ENCODE assay signal across 10 mouse cellular contexts in genomic region chr1:50924838-50925355, GRCm38 (mm10). TPM values are rescaled to one million over a fixed set of nuclear protein-coding genes. Genes with fewer than 3 reads are reported as not detected.
A peak's percentile ranks its signal among the peaks of the same experiment; 100 is the strongest.
DNase-seq lines count a peak whose midpoint lies in the region; ATAC-seq and TF ChIP-seq lines count a peak whose summit lies in the region.
"Had no signal": no experiment of that assay in that cellular context is flagged by ENCODE, and none has a peak within 500 bp of the region (broad histone marks: within the 10 kb centered on the region; RNA-seq: fewer than 3 reads in every experiment).

No protein-coding gene starts in this region.

- H3K36me3 ChIP-seq in forebrain, embryonic 11.5 days (ENCODE audit: control insufficient read depth, insufficient read depth, low read length), result no peaks in the 10 kb centered on the region

- H3K27ac ChIP-seq in forebrain, embryonic 11.5 days (ENCODE audit: low read depth, low read length), result no peak overlapping the region
- H3K27ac ChIP-seq in olfactory bulb, adult 2 months (ENCODE audit: insufficient read depth, low read depth, low read length), result peak overlapping the region; percentile 94
- H3K27ac ChIP-seq: heart, adult 2 months; macrophage had no signal

- intact Hi-C loops in gastrocnemius, postnatal 36 days (cut with DNase I), result no loop called here

- peaks cover 8% of the 10 kb centered on the region; the same call in 1 of the 2 replicates for H3K27me3 ChIP-seq in forebrain, embryonic 11.5 days (ENCODE audit: control insufficient read depth, insufficient read depth, low read length)

- H3K9me3 ChIP-seq in forebrain, embryonic 11.5 days (ENCODE audit: control insufficient read depth, low read length), result no peaks in the 10 kb centered on the region

- 0 out of 2 replicates have a peak, but pooled peaks cover 3% of the 10 kb centered on the region for H3K4me1 ChIP-seq in forebrain, embryonic 11.5 days (replicated peaks; ENCODE audit: control insufficient read depth, insufficient read depth, low read length)
- no peaks in the 10 kb centered on the region for H3K4me1 ChIP-seq in olfactory bulb, adult 2 months (ENCODE audit: control insufficient read depth, insufficient read depth, low read length)

- TF ChIP-seq CTCF in olfactory bulb, adult 2 months (IDR thresholded peaks at IDR 0.05; ENCODE audit: insufficient read depth, low read depth, low read length), result no peak

- no peak for ATAC-seq in cerebellum, adult (ENCODE audit: insufficient number of reproducible peaks, low FRiP score, low TSS enrichment)
- no peak for ATAC-seq in forebrain, embryonic 11.5 days (replicated peaks; ENCODE audit: low FRiP score)

- peak overlapping the region; percentile 91; the same call in 1 of the 2 replicates for H3K4me2 ChIP-seq in forebrain, embryonic 11.5 days (ENCODE audit: low read depth, low read length, severe bottlenecking)

- no peak for TF ChIP-seq POLR2A in olfactory bulb, adult 2 months (IDR thresholded peaks at IDR 0.05; ENCODE audit: insufficient read depth, low read depth, low read length)

- H3K4me3 ChIP-seq in forebrain, embryonic 11.5 days (ENCODE audit: low read depth, low read length), result no peak overlapping the region
- peak overlapping the region; percentile 42 for H3K4me3 ChIP-seq in olfactory bulb, adult 2 months (ENCODE audit: insufficient read depth, low read depth, low read length)
- H3K4me3 ChIP-seq: heart, adult 2 months had no signal

- peak; percentile 55 for DNase-seq in cerebellum, adult 11-12 months
- no peak for DNase-seq in forebrain, embryonic 11.5 days (ENCODE audit: low spot score)
- DNase-seq in layer of hippocampus, postnatal 14 days (ENCODE audit: low spot score in 2 of 2), result peak; percentile 30 to 66
- no peak for DNase-seq in ovary, postnatal 36 days (ENCODE audit: low spot score)
- no peak for DNase-seq in B cell, adult 2 months
- no peak for DNase-seq in gastrocnemius, postnatal 36 days
- DNase-seq: heart, adult 2 months had no signal

- WGBS in forebrain, embryonic 11.5 days, result 34% methylated on average over 5 of the region's 5 CpGs
- 23% methylated on average over 5 of the region's 5 CpGs for WGBS in olfactory bulb, adult 2 months

- no peak overlapping the region for H3K9ac ChIP-seq in forebrain, embryonic 11.5 days (ENCODE audit: low read length)

RNA-seq across cellular contexts. Expression of gene Tmeff2, which starts 24.4 kb away (rescaled TPM):
- polyA plus RNA-seq in forebrain, embryonic 11.5 days (2014; fragmentation: Nextera tagmentation; extraction: Ambion mirVana), result 5.7 and 5.9 TPM in 2 replicates
- 10 to 100 TPM; 53.8 to 56.8 TPM for total RNA-seq in layer of hippocampus, postnatal 14 days (2021)
- polyA plus RNA-seq in olfactory bulb, adult 2 months (2012; ENCODE audit: insufficient read depth, insufficient read length, low replicate concordance, missing spikeins), result not detected in 2 replicates
- 1 to 10 TPM; 1.0 to 1.1 TPM for total RNA-seq in gastrocnemius, postnatal 36 days (2021)
- polyA plus RNA-seq: macrophage had no signal

Comparison
In these comparisons a context has a peak if more than half of its experiments do, and no peak if none do; other contexts are left out.
1. DNase-seq: peak in cerebellum, adult 11-12 months (single experiment) and layer of hippocampus, postnatal 14 days (2 of 2); none in forebrain, embryonic 11.5 days (single experiment), ovary, postnatal 36 days (single experiment), B cell, adult 2 months (0 of 2) and gastrocnemius, postnatal 36 days (0 of 2).
2. RNA of gene Tmeff2, which starts 24.4 kb away (total RNA-seq): 53.8 to 56.8 TPM in layer of hippocampus, postnatal 14 days; 1.0 to 1.1 TPM in gastrocnemius, postnatal 36 days; every median in the first group is over 10 times any median in the second.